Mouse (Mus musculus) liver, embryonic 16.5 days (tissue): ENCODE data around the gene Zmym1. TPM values are rescaled to one million over a fixed set of nuclear protein-coding genes. Genes with fewer than 3 reads are reported as not detected.
"Not testable (repeated sequence)": the region's sequence is repeated elsewhere in the genome, so short reads cannot be mapped to it uniquely, and the experiment has no call there.

Source experiments
- ATAC-seq: fragments of 200-750 bp; cut with Nextera tagmentation; 2 replicates; pipeline ENCODE4 v1.8.0; 2017; ENCODE audit warnings: low read depth, mild to moderate bottlenecking, moderate number of reproducible peaks, moderate library complexity
- H3K27ac ChIP-seq: fragments of 300-500 bp; sonication (generic); 2 replicates; pipeline ENCODE4 v1.5.1; 2014; ENCODE audit warnings: mild to moderate bottlenecking, low read length
- H3K27me3 ChIP-seq: fragments of 300-500 bp; sonication (generic); 2 replicates; pipeline ENCODE4 v1.6.1; 2014; ENCODE audit warnings: low read depth, low read length, mixed read lengths; ENCODE audit not compliant: control insufficient read depth, insufficient read depth
- H3K36me3 ChIP-seq: fragments of 300-500 bp; sonication (generic); 2 replicates; pipeline ENCODE4 v1.6.1; 2014; ENCODE audit warnings: mild to moderate bottlenecking; ENCODE audit not compliant: control insufficient read depth, insufficient read depth
- H3K4me1 ChIP-seq: fragments of 300-500 bp; sonication (generic); 2 replicates; pipeline ENCODE4 v1.6.1; 2014; ENCODE audit warnings: low read depth, low read length, mixed read lengths; ENCODE audit not compliant: control insufficient read depth
- H3K4me2 ChIP-seq: fragments of 300-500 bp; sonication (generic); 2 replicates; pipeline ENCODE4 v1.6.1; 2014; ENCODE audit warnings: low read depth, low read length, mixed read lengths
- H3K4me3 ChIP-seq: fragments of 300-500 bp; sonication (generic); 2 replicates; pipeline ENCODE4 v1.5.1; 2014; ENCODE audit warnings: low read depth, mild to moderate bottlenecking, low read length
- H3K9ac ChIP-seq: fragments of 300-500 bp; sonication (generic); 2 replicates; pipeline ENCODE4 v1.6.1; 2014; ENCODE audit warnings: low read depth, low read length
- H3K9me3 ChIP-seq: fragments of 300-500 bp; sonication (generic); replicated peaks from 2 replicates; pipeline ENCODE4 v1.6.1; 2016; ENCODE audit warnings: low read length; ENCODE audit not compliant: control insufficient read depth
- WGBS: fragments of 180-500 bp; shearing (Covaris S2); extraction: QIAGEN DNeasy Blood & Tissue Kit; methylation state at CpG from one replicate; pipeline ENCODE4 v1.1.7; 2014; ENCODE audit not compliant: insufficient replicate concordance; 5-methylcytosine and 5-hydroxymethylcytosine counted together
- polyA plus RNA-seq: library from polyadenylated mRNA; unstranded; fragments of >200 nt; fragmentation: Nextera tagmentation; extraction: Ambion mirVana; gene quantifications from 2 replicates; pipeline ENCODE4 v1.2.1, GENCODE M21; 2015

Zmym1 gene
- polyA plus RNA-seq, 1 experiment from 2014 or later = 8.1 TPM

GRCm38 (mm10) chr4:127020411-127021150 lies 40.4 kb downstream of the Zmym1 start:
- Histone ChIP-seq H3K9me3 (no peaks in the 10 kb centered on the region), H3K36me3 (peaks cover 19% of the 10 kb centered on the region), H3K4me1 (peaks cover 25% of the 10 kb centered on the region), H3K27me3 (no peaks in the 10 kb centered on the region), H3K9ac (peak overlapping the region; percentile 61; the same call in 1 of the 2 replicates), H3K27ac (peak overlapping the region; percentile 83), H3K4me3 (peak overlapping the region; percentile 99), H3K4me2 (peak overlapping the region; percentile 85)
- no peak for ATAC-seq
- 8% methylated on average over 13 of the region's 13 CpGs for WGBS

- no peak for ATAC-seq
- no peak overlapping the region for H3K4me2 ChIP-seq
- H3K4me3 ChIP-seq = no peak overlapping the region
- no peak overlapping the region for H3K9ac ChIP-seq
- H3K27me3 ChIP-seq = no peaks in the 10 kb centered on the region
- H3K4me1 ChIP-seq = peaks cover 10% of the 10 kb centered on the region
- no peaks in the 10 kb centered on the region for H3K36me3 ChIP-seq
- H3K9me3 ChIP-seq = no peaks in the 10 kb centered on the region
- no peak overlapping the region for H3K27ac ChIP-seq
- 75% methylated on average over 4 of the region's 4 CpGs for WGBS
Measured at GRCm38 (mm10) chr4:127016366-127016765, 44.6 kb downstream of the Zmym1 start.

DNA sequence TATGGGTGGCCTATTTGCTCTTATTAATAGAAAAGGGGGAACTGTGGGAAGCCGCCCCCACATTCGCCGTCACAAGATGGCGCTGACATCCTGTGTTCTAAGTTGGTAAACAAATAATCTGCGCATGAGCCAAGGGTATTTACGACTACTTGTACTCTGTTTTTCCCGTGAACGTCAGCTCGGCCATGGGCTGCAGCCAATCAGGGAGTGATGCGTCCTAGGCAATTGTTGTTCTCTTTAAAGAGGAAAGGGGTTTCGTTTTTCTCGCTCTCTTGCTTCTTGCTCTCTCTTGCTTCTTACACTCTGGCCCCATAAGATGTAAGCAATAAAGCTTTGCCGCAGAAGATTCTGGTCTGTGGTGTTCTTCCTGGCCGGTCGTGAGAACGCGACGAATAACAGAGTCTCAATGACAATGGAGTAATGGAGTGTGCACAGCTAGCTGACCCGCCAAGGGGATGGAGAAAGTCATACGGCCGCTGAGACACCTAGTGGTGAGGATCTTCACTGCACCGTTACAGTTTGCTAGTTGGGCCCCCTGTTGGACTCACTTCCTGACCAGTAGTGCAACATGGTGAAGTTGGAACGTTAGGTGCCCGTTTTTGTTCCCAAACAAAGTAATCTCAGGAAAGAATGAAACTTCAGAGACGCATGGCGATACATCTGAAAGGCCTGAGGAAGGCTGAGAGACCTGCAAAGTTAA lies 45.5 kb downstream of the Zmym1 start:
- H3K36me3 ChIP-seq, H3K9me3 ChIP-seq, H3K4me1 ChIP-seq, H3K27me3 ChIP-seq: not testable (repeated sequence)
- Histone ChIP-seq H3K4me2 (peak overlapping the region; percentile 59), H3K27ac (peak overlapping the region; percentile 68), H3K4me3 (peak overlapping the region; percentile 52), H3K9ac (peak overlapping the region; percentile 48; the same call in 1 of the 2 replicates)
- 14% methylated on average over 14 of the region's 26 CpGs for WGBS
- ATAC-seq = peak; percentile 96

DNA sequence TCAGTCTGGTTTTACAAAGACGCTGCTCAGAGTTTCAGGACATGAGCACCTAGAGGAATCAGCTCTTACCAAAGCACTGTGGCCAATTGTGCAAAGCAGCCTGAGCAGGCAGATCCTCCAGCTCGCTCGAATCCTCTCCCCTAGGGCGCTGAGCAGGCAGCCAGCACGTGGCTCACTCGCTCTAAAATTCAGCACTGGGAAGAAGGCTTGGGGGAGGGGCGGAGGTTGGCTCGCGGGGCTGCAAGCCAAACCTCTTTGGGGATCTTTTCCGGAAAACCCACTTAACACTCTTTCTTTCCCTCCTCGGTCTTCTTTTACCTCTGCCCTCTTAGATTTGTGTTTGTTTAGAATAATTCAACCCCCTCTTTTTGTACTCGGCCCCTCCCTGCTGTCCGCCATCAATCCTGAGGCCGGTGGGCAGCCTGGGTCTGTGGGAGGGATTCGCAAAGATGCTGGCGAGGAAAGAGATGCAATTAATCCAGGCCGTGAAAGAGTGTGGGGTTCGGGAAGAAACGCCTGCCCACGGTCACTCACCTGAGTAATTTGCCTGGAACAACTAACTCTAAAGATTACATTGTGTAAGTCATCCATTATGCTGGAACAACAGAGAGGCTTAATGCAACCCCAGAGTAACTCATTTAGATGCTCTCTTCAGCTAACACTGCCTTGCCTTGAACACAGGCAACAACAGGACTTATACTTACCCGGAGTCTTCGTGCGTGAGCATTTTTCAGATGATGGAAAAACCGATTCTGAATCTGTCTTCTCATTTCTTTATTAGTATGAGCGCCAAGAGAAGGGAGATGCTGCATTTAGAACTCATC lies 55.6 kb downstream of the Zmym1 start:
- peak; percentile 24; the same call in 1 of the 2 replicates for ATAC-seq
- Histone ChIP-seq H3K9ac (no peak overlapping the region; the same call in 1 of the 2 replicates), H3K27ac (no peak overlapping the region), H3K9me3 (no peaks in the 10 kb centered on the region), H3K27me3 (no peaks in the 10 kb centered on the region), H3K4me2 (peak overlapping the region; percentile 49), H3K36me3 (no peaks in the 10 kb centered on the region), H3K4me3 (peak overlapping the region; percentile 22; the same call in 1 of the 2 replicates), H3K4me1 (peaks cover 2% of the 10 kb centered on the region; the same call in 1 of the 2 replicates)
- WGBS = 24% methylated on average over 25 of the region's 25 CpGs

DNA sequence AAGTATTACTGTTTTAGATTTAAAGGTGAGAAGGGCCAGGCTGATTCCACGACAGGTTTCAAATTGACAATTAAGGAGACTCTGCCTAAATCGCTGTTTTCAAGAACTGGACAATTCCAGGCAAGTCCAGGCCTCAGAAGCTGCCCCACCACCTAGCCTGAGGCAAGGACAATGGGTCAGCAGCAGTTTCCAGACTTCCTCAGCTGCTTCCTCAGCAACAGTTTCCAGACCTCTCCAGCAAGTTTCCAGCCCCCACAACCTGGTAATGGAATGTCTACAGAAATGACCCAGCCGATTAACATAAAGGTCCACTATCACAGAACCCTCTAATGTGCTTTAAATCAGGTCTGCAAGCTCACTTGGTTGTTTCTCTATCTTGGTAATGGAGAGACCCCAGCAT lies 56.6 kb downstream of the Zmym1 start:
- no peak overlapping the region for H3K9ac ChIP-seq
- H3K36me3 ChIP-seq = no peaks in the 10 kb centered on the region
- WGBS = 60% methylated on average over 3 of the region's 3 CpGs
- no peaks in the 10 kb centered on the region for H3K9me3 ChIP-seq
- no peak overlapping the region for H3K27ac ChIP-seq
- H3K4me2 ChIP-seq = no peak overlapping the region
- ATAC-seq = no peak
- H3K27me3 ChIP-seq = no peaks in the 10 kb centered on the region
- no peak overlapping the region for H3K4me3 ChIP-seq
- H3K4me1 ChIP-seq = peaks cover 2% of the 10 kb centered on the region; the same call in 1 of the 2 replicates

DNA sequence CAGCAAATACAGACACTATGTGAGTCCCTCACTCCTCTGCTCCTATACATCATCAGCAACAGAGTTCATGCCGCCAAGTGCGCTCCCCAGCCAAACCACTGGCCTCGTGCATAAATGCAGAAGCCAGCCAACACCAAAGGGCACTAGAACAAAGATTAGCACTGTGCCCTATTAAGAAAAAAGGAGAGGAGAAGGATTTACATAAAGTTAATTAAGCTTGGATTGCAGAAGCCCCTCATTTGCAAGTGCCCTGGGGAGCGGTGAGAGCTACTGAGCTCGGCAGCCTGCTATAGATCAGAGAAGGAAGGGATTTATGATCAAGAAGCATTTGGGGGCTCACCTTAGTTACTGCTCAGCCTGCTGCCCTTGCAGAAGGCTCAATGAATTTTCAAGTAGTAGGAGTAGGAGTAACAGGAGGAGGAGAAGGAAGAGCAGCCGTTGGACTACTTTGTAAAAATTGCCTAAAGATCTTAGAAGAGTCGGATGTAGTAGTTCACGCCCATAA lies 60.3 kb downstream of the Zmym1 start:
- 47% methylated on average over 8 of the region's 8 CpGs for WGBS
- ATAC-seq = no peak
- no peaks in the 10 kb centered on the region for H3K9me3 ChIP-seq
- H3K9ac ChIP-seq = no peak overlapping the region
- no peak overlapping the region for H3K27ac ChIP-seq
- no peak overlapping the region for H3K4me2 ChIP-seq
- H3K27me3 ChIP-seq = no peaks in the 10 kb centered on the region
- peaks cover 2% of the 10 kb centered on the region; the same call in 1 of the 2 replicates for H3K4me1 ChIP-seq
- H3K36me3 ChIP-seq = no peaks in the 10 kb centered on the region
- H3K4me3 ChIP-seq = no peak overlapping the region

DNA sequence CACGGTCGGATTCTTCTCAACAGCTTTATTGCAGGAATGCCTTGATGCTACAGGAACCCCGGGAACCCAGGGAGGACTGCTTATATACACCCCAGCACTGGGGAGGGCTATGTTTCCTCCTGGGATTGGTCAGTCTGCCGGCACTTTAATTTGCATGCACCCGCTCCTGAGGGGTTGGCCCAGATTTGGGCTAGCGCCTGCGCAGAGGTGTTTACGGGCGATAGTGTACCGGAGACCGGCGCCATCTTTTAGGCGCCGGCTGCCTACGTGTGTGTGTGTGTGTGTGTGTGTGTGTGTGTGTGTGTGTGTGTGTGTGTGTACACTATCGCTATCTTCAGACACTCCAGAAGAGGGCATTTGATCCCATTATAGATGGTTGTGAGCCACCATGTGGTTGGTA lies 61.6 kb downstream of the Zmym1 start:
- ATAC-seq, H3K4me3 ChIP-seq, H3K9me3 ChIP-seq, H3K9ac ChIP-seq, H3K27ac ChIP-seq, H3K27me3 ChIP-seq, H3K4me2 ChIP-seq, H3K4me1 ChIP-seq, H3K36me3 ChIP-seq: not testable (repeated sequence)
- 85% methylated on average over 16 of the region's 16 CpGs for WGBS
